Mouse (Mus musculus) thymus, postnatal 14 days (tissue): ENCODE data around the gene Dffb.

Experiments
- DNase-seq: peaks from one replicate; pipeline ENCODE4 v3.0.0; 2021

The Dffb gene

GRCm38 (mm10) chr4:153974431-153975291, at the start of gene Dffb, which contains the start of gene Cep104:
Gene Dffb (minus strand): TSS chr4:153975126.
Gene Cep104 (plus strand): TSS chr4:153975194.
- peak; percentile 93 for DNase-seq

DNA sequence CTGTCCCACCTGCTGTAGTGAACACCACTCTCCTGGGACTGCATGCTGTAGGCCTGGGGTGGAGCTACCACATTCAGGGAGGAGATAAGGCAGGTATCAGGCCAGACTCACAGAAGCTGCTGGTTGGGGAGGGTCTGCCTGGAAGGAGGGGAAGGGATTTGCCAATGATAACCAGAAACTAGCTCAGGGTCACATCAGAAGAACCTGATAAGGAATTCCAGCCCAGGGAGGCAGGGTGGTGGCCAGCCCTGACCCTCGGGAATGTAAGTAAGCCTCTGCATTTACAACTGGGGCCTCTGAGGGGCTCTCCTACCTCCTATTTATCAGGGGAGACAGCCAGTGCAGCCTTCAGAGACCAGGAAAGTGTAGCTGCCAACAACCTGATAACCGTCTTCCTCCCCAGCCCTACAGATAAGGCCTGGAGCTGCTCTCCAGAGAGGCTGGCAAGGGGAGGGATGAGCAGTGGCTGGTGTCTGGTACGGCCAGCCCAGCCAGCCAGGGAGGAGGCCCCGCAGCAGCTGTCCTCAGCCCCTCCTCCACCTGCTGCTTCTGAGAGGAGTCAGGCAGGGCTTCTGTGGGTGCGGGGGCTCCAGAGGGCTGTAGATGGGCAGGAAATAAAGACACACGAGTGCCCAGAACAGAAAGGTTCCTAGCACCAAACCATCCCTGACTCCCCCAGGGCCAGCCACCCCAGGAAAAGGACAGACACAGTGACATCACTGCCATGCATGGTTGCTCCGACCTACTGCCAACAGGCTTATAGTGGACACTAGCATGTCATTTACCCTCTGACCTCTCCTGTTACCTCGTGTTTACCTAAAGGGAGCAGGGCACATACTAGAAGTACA, 49.1 kb upstream of the Dffb start:
- DNase-seq = no peak

DNA sequence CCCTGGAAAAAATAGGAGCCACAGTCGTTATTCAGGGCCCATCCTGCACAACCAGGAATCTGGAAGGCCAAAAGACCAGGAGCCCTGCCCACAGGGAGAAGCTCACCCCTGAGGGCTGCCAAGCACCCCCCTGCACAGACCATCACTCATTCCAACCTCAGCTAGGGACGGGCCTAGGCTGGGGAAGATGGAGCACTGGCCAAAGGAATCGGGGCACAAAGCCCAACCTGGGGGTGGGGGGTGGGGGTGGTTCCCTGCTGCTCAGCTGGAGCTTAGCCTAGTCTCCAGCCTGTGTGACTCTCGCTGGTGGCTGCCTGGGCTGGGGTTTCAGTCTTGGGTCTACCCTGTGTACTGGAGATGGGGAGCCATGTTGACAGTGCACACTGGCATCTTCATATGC, 47.9 kb upstream of the Dffb start:
- DNase-seq = no peak

DNA sequence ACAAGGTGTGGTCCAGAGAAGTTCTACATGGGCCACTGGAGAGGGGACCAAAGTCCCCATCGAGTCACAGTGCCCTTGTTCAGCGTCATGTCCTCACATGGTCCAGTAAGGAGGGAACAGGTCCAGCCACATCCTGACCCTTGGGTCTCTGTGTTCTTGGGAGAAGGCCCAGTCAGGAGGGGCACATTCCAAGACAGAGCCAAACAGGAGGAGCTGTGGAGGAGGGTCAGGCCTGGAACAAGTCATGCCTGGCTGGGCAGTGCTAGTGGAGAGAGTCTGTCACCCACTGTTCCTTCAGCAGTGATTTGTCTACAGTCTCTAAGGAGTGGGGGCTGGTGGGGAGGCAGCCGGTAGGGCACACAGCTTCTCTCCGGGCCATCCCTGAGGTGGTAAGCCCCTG, 47.5 kb upstream of the Dffb start:
- DNase-seq = no peak

- DNase-seq = no peak
Observed at GRCm38 (mm10) chr4:154021432-154021831, 46.5 kb upstream of the Dffb start.

DNA sequence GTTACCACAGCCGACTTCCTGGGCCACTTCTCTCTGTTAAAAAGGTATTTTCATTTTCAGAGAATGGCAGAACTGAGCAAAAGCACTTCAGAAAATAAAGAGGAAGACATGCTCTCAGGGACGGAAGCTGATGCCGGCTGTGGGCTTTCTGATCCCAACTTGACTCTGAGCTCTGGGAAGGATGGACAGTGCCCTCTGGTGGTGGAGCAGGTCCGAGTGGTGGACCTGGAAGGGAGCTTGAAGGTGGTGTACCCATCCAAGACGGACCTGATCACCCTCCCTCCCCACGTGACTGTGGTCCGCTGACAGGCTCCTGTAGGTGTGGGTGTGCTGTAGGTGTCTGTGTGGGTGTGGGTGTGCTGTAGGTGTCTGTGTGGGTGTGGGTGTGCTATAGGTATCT, 44.6 kb upstream of the Dffb start:
- DNase-seq = peak; percentile 58

- no peak for DNase-seq
Observed at GRCm38 (mm10) chr4:154015476-154015875, 40.5 kb upstream of the Dffb start.

DNA sequence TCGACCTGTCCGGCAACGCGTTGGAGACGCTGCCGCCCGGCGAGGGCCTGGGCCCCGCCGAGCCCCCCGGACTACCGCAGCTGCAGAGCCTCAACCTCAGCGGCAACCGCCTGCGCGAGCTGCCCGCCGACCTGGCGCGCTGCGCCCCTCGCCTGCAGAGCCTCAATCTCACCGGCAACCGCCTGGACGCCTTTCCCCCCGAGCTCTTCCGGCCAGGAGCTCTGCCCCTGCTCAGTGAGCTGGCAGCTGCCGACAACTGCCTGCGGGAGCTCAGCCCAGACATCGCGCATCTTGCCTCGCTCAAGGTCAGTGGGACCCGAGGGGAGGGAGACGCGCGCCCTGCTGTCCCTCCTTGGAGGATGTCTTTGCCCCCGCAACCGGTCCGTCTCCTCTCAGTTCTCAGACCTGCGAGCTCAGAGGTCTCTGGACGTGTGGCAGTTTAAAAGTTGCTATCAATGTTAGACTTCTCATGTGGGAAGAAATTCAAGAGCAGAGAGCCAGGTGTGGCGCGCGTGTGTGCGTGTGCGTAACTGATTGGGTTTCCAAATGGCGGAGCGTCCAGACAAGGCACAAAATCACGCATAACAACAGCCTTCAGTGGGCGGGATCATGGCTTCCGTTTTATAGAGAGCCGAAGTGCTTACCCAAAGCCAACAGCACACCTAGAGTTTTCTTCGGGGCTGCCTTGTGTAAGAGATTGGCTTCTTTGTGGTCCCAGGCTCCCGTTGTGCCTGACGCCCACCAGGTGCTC, 37.4 kb upstream of the Dffb start:
- peak; percentile 47 for DNase-seq

DNA sequence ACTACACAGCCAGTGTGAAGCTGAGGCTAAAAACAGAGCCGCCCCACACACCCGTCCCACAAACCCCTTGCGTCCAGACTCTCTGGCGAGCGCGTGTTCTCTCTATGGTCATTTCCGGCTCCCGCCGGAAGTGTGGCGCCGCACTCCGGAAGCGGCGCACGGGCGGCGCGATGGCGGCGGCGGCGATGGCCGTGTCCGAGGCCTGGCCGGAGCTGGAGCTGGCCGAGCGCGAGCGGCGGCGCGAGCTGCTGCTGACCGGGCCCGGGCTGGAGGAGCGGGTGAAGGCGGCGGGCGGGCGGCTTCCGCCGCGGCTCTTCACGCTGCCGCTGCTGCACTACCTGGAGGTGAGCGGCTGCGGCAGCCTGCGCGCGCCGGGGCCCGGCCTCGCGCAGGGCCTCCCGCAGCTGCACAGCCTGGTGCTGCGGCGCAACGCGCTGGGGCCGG, 36.7 kb upstream of the Dffb start, which contains the start of gene Lrrc47:
Gene Lrrc47, plus strand, starts transcription at position 86 of the 444 bp plus-strand sequence.
- peak; percentile 83 for DNase-seq

DNA sequence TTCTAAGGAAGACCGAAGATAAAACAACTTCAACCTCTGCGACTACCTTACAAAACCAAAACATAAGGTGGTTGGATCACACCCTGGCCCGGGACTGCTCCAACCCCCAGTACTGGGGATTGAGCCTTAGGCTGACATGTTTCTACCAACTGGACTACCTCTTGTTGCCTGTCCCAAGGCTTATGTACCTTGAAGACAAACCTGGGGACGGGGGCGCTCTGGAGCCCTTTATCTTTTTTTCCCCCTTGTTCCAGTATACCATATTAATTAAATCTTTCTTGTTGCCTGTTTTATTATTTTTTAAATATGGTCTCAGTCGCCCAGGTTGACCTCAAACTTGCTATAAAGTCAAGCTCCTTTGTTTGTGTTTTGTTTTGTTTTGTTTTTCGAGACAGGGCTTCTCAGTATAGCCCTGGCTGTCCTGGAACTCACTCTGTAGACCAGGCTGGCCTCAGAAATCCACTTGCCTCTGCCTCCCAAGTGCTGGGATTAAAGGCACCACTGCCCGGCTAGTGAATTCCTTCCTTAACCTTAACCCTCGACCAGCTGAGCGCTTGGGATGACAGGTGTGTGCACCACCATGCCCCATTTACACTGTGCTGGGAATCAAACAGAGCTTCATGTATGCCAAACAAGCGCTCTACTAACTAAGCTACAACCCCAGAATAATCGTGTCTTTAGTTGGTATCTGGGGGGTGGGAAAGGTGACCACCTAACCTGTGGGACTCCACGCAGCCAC, 36.1 kb upstream of the Dffb start:
- peak; percentile 21 for DNase-seq

- DNase-seq = no peak
Observed at GRCm38 (mm10) chr4:154007759-154008158, 32.8 kb upstream of the Dffb start.

DNA sequence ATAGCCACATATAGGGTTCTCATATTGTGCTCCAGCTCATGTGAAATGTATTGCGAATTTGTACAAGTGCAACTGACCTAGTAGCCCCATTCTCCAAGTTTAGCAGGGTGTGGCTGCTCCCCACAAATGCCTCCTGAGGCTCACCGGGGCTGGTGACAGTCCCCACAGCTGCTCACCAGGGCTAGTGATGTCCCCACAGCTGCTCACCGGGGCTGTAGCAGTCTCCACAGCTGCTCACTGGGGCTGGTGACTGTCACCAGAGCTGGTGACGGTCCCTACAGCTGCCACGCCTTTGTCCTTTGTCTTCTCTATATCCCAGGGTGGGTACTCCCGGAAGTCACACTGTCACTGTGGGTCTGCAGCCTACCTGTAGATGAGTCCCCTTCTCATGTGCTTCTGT, 31.3 kb upstream of the Dffb start:
- no peak for DNase-seq

DNA sequence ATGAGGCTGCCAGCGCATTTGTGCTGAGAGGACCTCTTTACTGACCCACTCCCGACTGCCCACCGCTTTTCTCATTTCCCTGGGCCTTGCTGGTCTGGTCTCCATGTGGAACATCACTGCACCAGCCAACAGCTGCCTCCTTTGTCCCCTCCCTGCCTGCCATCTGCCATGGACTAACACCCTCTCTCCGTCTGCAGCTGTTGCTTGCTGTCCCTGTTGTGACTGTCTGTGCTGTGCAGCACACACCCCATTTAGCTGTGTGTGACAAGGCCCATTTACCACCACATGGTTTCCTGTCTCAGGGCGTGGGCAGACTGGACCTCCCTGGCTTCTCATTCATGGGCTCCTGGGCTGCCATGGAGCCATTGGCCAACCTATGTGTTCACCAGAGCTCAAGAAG, 30.6 kb upstream of the Dffb start:
- DNase-seq = no peak

GRCm38 (mm10) chr4:153993505-153993904, 18.6 kb upstream of the Dffb start:
- DNase-seq = no peak

GRCm38 (mm10) chr4:153992715-153993114, 17.8 kb upstream of the Dffb start:
- DNase-seq = no peak

GRCm38 (mm10) chr4:153980470-153980869, 5.5 kb upstream of the Dffb start:
- DNase-seq = no peak

GRCm38 (mm10) chr4:153979243-153979642, 4.3 kb upstream of the Dffb start:
- DNase-seq = no peak

DNA sequence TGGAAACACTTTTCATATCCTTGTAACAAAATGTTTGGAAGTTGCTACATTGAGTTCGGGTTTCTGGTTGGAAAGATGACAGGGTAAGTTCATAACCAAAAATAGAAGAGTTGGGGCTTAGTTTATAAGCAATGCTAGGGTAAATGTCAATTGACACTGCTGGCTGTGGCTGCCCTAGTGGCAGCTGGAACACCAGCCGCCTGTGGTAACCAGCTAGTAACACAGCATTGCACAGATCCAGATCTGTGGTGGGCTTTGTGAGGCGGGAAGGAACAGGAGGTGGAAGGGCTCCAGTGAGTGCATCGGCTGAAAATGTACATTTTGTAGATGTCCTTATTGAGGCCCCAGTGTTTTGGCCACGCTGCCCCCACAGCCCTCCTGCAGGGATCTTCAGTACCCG, 842 bp upstream of the Dffb start:
- peak; percentile 10 for DNase-seq

- DNase-seq = no peak
Observed at GRCm38 (mm10) chr4:153975292-153975662, 351 bp upstream of the Dffb start.

- no peak for DNase-seq
Observed at GRCm38 (mm10) chr4:153968063-153968462, 6.9 kb downstream of the Dffb start.

DNA sequence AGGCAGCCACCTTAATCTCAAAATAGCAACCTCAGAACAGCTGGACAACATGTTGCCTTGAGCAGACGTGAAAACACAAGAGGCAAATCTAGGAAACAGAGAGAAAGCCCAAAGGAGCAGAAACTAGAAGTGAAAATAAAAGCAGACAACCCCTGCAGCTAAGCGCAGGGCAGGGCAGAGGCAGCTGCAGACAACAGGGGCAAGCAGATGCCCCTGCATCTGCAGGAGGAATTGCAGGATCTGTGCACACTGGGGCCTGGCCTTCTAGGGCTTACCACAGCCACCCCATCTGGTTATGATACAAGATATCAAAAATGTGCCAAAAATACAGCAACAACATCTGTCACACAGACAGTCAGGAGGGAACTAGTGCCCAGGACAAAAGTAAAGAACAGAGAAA, 7.4 kb downstream of the Dffb start:
- no peak for DNase-seq

DNA sequence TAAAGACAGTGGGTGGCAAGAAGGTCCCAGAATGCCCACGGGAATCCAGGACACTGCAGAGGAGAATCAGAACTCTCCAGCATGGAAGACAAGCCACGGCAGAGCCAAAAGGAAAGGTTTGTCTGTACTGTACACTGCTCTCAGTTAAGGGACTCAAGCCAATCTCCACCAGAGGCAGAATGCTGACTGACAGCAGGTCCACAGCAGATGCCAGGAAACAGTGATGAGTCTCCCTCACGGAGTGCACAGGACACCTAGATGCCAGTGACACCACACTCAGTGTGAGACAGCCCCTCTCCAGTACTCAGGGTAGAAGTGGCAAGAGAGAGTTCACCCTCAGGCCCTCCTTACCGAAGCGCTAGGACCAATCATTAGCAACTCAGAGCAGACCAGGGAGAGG, 8.3 kb downstream of the Dffb start:
- no peak for DNase-seq
